Mouse (Mus musculus): ENCODE measurements around the gene Sox10. TPM values are rescaled to one million over a fixed set of nuclear protein-coding genes. Genes with fewer than 3 reads are reported as not detected.

Gene Sox10
- total RNA-seq, 2 experiments from 2014 or later, result not detected

DNA sequence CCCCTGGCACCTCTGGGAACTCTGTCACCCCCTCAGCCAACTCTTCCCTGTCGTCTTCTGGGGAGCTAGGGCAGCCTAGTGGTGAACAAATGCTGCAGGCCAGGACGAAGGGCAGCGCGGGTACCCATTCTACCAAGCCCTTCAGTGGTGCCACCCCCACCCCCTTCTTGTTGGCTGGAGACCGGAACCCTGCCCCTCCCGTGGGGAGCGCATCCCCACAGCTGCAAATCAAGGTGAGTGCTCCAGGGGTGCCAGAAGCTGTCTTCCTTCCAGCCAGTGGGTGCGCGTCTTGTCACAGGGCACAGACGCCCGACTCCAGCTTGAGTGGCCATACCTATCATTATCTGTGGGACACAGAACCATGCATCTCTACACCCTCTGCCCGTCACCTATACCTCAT, 37.9 kb downstream of the Sox10 start:
- no peak for ATAC-seq (replicated peaks; ENCODE audit: low FRiP score, poor library complexity, severe bottlenecking)

DNA sequence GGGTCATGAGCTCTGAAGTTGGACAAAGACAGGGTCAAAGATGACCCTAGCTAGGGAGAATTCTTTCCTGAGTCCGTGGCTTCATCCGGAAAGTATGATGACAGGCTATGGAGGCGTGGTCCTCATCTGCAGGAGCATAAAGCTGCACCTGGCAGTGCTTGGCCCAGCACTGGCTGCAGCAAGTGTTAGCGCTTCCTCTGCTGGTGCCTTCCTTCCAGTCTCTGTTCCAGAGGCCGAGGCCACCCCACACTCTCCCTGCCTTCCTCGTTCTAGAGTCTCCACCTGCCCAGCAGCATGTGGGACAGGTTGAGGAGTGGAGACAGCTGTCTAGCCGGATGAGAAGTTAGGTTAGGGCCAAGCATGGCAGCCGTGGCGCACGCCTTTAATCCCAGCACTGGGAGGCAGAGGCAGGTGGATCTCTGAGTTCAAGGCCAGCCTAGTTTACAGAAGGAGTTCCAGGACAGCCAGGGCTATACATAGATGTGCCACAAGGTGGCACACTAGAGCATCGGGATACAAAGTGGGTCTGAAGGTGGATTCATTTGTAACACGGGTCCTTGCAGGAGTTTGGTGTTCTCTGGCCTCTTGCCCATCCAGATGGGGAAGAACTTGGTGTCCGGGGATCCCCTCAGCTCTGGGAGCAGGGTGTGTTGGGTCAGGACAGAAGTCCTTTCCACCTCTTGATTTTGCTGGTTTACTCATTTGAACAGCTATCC, 38.7 kb downstream of the Sox10 start:
- ATAC-seq (replicated peaks; ENCODE audit: low FRiP score, poor library complexity, severe bottlenecking), result 0 out of 2 replicates have a peak, but pooled peaks have one; percentile 33

DNA sequence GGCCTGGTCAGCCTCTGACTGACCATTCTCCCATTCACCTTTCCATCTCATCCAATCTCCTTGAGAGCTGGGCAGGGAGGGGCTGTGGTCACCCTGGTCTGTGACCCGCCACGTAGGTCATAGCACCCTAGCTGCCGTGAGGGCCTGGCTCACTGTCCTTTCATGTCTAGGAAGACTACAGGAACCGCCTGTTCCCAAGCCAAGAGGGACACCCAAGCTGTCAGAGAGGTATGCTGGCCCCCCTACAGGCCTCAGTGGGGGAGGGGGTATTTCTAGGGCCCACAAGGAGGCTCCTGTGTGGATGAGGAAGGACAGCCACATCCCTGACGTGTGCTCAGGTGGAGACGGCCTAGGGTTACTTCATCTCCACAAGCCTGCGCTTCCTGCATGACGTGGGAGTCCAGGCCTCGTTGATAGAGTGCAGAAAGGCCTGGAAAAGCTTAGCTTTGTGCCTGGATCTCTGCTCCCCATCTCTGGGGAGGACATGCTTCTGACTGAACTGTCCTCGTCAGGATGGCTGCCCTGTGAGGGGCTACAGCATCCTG, 40.6 kb downstream of the Sox10 start:
- no peak for ATAC-seq (replicated peaks; ENCODE audit: low FRiP score, poor library complexity, severe bottlenecking)

DNA sequence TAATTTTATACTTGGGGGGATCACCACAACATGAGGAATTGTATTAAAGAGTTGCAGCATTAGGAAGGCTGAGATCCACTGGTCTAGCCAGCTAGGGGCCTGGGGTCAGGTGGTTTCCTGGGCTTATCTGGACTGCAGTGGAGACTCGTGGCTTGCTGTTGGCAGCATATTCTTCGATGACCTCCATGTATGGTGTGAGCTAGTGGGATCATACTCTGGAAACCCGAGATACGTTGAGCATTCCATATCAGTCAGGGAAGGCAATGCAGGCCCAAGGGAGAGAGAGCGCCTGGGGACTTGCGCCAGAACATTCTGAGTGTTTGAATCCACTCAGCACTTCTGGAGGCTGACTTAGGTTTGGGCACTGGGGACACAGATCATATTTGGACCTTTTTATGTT, 41.3 kb downstream of the Sox10 start:
- no peak for ATAC-seq (replicated peaks; ENCODE audit: low FRiP score, poor library complexity, severe bottlenecking)

DNA sequence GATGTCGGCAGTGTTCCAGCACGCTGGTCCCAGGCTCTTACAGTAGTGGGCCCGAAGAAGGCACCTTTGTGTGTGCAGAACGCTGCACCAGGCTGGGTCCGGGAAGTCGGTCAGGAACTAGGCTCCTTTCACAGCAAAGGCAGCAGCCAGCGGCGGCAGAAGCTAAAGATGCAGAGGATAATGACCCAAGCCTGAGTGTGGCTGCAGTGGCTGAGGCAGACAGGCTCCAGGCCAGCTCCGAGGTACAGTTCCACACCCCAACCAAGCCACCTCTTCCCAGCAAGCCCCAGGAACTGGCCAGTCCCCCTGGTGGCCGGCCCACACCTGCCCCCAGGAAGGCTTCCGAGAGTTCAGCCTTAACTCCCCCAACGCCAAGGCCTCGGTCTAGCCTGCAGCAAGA, 42.5 kb downstream of the Sox10 start:
- ATAC-seq (replicated peaks; ENCODE audit: low FRiP score, poor library complexity, severe bottlenecking), result no peak

DNA sequence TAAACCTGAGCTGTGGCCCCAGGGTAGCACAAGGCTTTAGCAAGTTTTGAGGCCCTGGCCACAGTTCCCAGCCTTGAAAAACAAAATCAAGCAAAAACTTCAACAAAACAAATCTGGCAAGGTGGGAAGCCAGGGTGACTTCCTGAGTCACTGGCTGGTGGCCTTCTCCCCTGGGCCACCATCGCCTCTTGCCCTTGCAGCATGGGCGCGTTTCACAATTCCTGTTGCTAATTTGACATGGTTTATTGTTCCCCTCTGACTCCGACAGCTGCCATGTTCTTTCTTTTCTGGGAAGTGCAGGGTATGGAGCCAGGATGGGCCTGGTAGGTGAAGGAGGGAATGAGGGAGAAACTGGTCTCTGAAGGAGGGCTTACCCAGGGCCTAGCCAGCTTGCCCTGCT, 42.9 kb downstream of the Sox10 start:
- no peak for ATAC-seq (replicated peaks; ENCODE audit: low FRiP score, poor library complexity, severe bottlenecking)

DNA sequence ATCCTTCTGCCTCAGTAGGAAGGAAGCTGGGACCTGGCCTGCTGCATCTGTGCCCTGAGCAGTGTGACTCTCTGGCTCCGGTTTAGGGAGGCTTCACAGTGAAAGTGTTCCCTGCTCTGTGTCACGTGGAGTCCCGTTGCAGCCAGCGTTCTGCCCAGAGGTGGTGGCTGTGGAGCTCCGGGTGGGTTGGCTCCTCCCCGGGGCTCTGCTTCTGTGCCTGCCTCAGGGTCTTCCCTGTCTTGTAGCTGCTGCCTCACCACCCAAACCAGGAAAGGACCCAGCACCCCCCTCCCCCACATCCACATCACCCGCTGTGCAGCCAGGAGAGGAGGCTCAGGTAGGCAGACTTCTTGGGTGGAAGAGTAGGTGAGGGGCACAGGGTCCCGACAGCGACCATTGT, 45.5 kb downstream of the Sox10 start:
- ATAC-seq (replicated peaks; ENCODE audit: low FRiP score, poor library complexity, severe bottlenecking), result no peak

DNA sequence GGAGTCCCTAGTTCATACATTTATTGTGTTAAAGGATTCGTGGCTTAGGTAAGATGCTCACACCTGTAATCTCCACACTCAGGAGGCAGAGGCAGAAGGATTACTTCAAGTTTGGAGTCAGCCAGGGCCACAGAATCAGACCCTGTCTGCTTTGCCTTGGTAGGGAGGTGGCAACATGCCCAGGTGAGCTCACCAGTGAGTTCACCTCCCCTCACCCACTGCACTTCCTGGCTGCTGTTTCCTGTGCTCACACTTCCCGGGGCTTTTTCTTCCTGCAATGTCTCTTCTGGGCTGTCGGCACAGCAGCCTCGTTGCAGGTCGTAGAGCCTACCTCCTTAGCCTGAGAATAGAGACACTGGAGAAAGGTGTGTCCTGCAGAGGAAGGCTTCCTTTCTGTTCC, 49.8 kb downstream of the Sox10 start:
- ATAC-seq (replicated peaks; ENCODE audit: low FRiP score, poor library complexity, severe bottlenecking), result no peak

DNA sequence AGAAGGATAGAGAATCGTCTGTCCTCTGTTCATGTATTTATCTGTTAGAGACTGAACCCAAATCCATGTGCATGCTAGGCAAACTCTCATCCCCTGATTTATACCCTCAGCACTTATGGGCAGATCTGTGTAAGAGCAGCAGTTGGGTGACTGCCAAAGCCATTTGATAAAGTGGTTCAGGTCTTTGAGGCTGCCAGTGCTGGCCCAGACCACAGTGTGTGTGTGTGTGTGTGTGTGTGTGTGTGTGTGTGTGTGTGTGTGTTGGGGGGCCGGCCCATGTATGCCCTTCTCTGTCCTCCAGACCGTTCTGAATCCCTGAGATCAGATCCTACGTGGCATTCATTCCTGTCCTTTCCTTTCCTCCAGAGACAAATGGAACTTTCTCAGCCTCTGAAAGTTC, 53.3 kb downstream of the Sox10 start:
- no peak for ATAC-seq (replicated peaks; ENCODE audit: low FRiP score, poor library complexity, severe bottlenecking)

DNA sequence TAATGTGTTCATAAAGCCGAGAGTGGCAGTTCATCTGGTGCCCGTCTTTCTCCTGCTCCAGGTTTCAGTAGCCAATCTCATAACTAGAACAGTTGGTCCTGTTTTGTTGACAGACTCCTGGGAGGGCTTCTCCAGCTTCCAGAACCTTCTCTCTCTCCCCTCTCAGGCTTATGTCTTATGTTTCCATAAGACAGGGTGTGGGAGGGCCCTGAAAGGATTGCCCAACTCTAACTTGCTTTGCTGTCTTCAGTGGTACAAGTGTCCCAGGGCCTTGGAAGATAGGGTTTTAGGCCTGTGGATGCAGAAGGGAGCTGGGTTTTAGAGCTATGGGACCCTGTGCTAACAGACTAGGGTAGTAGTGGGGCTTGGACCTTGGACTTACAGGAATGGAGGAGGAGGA, 54.5 kb downstream of the Sox10 start:
- ATAC-seq (replicated peaks; ENCODE audit: low FRiP score, poor library complexity, severe bottlenecking), result no peak

DNA sequence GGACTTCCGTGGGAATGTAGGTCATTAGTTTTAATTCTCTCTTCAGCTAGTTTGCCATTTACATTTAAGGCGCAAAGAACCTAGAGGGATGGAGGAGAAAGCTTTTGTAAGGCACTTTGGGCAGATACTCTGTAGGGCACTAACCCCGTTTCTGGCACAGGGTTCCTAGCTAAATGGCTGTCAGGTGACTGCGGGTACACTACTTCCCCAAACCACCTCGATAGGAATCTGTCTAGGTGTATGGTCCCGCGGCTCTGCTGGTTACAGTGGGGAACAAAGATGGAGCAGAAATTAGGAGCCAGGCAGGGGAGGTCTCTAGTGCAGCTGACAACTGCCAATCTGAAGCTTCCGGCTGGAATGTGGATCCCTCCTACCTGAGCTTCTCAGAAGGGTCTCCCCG, 55.0 kb downstream of the Sox10 start:
- ATAC-seq (replicated peaks; ENCODE audit: low FRiP score, poor library complexity, severe bottlenecking), result no peak

DNA sequence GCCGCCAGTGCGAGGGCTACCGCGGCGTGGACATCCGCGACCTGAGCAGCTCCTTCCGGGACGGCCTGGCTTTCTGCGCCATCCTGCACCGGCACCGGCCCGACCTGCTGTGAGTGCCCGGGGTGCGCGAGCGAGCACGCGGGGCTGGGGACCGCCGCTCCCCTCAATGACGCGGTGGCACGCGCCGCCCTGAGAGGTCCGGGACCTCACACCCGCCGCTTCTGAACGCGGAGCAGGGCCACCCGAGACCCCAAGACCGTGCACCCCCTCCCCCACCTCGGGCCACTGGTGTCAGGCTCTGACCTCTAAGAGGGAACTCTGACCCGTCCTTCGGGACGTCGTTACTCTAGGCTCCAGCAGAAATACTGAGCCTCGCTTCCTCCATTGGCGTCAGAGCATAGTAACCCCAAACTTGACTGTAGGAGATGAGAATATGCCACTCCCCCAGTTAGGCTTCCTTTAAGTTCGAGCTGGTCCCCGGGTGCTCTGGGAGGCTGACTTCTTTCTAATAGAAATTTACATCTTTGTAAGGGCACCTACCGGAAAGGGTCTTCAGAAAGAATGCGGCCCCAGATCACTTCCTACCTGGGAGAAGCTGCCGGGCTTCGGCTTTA, 55.6 kb downstream of the Sox10 start:
- ATAC-seq (replicated peaks; ENCODE audit: low FRiP score, poor library complexity, severe bottlenecking), result no peak

DNA sequence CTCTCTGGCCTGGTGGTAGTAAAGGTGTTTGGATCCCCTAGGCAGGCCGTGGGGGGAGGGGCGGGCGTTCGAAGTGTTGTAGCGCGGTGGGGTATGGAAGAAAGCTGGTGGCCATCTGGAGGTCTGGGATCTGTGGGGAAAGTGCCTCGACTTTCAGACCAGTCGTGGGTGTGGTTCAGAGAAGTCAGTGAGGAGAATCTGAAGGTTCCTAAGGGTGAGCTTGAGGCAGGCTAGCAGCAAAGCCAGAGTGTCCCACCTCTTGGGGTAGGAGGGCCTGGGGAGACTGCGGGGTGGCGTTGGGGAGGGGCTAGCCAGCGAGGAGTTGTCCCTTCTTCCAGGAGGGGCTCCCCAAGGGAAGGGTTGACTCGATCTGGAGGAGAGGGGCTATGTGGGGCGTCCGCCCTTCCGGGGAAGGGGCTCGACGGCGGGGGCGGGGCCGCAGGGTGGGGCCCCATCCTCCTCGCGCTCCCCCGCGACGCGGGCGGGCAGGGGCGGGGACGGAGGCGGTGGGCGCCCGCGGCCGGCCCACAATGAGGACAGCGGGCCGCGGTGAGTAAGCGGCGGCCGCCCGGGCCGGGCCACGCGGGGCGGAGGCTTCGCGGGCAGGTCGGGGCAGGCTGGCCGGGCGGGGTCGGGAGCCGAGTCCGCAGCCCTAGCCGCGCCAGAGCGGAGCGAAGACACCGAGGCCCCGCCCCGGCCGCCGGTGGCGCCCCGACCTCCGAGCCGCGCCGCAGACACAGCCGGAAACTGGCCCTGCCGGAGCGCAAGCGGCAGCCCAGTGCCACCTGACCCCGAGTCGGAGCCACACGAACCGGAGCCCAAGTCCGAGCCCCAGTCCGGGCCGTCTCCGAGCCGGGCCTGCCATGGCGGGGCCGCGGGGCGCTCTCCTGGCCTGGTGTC, 56.4 kb downstream of the Sox10 start, which contains the start of gene Micall1:
Gene Micall1, plus strand, starts transcription at position 478 of the 900 bp plus-strand sequence.
- 0 out of 2 replicates have a peak, but pooled peaks have one; percentile 52 for ATAC-seq (replicated peaks; ENCODE audit: low FRiP score, poor library complexity, severe bottlenecking)

DNA sequence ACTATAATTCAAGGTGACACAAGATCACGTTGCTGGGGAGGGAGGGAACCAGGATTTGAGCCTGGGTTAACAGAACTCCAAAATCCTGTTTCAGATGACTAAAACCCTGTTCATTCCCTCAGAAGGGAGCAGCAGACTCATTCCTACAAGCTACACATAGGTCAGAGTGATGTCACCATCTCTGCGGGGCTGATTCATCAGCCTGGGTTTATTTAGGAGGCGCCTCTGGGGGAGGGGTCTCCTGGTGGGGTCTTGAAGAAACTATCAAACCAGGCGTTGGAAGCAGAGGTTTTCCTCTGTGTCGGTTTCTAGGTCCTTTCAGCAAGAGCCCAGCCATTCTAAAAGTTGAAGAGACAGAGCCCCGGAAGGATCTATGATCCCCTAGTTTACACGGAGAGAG, 57.1 kb downstream of the Sox10 start:
- ATAC-seq (replicated peaks; ENCODE audit: low FRiP score, poor library complexity, severe bottlenecking), result no peak

DNA sequence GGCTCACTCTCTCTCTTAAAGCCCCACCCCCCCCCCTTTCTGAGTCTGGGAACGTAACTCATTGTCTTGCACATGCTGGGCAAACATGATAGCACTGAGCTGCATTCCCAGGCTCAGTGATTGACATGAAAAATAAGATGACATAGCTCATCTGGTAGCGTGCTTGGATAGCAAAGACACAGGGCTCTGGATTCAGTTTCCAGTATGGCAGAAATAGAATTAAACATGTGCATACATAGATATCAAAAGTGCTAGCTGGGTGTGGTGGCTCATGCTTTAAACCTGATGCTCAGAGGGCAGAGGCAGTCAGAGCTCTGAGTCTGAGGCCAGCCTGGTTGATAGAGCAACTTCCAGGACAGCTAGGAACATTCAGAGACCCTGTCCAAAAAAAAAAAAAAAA, 59.2 kb downstream of the Sox10 start:
- ATAC-seq (replicated peaks; ENCODE audit: low FRiP score, poor library complexity, severe bottlenecking), result no peak

Other genes with a start within 250 kb of the Sox10 start
- gene Lgals1, start 238.5 kb downstream of the Sox10 start, total RNA-seq (2015; ENCODE audit: low replicate concordance), result 66.7 and 92.6 TPM in 2 replicates
- gene Lgals1, start 238.5 kb downstream of the Sox10 start, total RNA-seq (2017; ENCODE audit: low replicate concordance), result 67.5 and 70.4 TPM in 2 replicates
- gene Nol12, start 230.3 kb downstream of the Sox10 start, total RNA-seq (2015; ENCODE audit: low replicate concordance), result 12.6 and 22.6 TPM in 2 replicates
- 6.8 and 11.2 TPM in 2 replicates for gene Nol12, start 230.3 kb downstream of the Sox10 start, total RNA-seq (2017; ENCODE audit: low replicate concordance)
- 40.7 and 72.8 TPM in 2 replicates for gene Triobp, start 217.5 kb downstream of the Sox10 start, total RNA-seq (2015; ENCODE audit: low replicate concordance)
- gene Triobp, start 217.5 kb downstream of the Sox10 start, total RNA-seq (2017; ENCODE audit: low replicate concordance), result 46.2 and 61.3 TPM in 2 replicates
- 13.7 and 21.4 TPM in 2 replicates for gene H1f0, start 136.8 kb downstream of the Sox10 start, total RNA-seq (2015; ENCODE audit: low replicate concordance)
- gene H1f0, start 136.8 kb downstream of the Sox10 start, total RNA-seq (2017; ENCODE audit: low replicate concordance), result 16.7 and 19.7 TPM in 2 replicates
- gene Galr3, start 123.4 kb downstream of the Sox10 start, total RNA-seq (2015; ENCODE audit: low replicate concordance), result not detected in 2 replicates
- not detected in 2 replicates for gene Galr3, start 123.4 kb downstream of the Sox10 start, total RNA-seq (2017; ENCODE audit: low replicate concordance)
- 64.9 and 75.0 TPM in 2 replicates for gene Ankrd54, start 102.3 kb downstream of the Sox10 start, total RNA-seq (2015; ENCODE audit: low replicate concordance)
- gene Ankrd54, start 102.3 kb downstream of the Sox10 start, total RNA-seq (2017; ENCODE audit: low replicate concordance), result 37.3 and 66.5 TPM in 2 replicates
- 50.1 and 69.2 TPM in 2 replicates for gene Eif3l, start 90.1 kb downstream of the Sox10 start, total RNA-seq (2015; ENCODE audit: low replicate concordance)
- gene Eif3l, start 90.1 kb downstream of the Sox10 start, total RNA-seq (2017; ENCODE audit: low replicate concordance), result 47.1 and 47.9 TPM in 2 replicates
- 0.72 TPM in 1 of 2 replicates, not detected in the other for gene Micall1, start 56.3 kb downstream of the Sox10 start, total RNA-seq (2015; ENCODE audit: low replicate concordance)
- gene Micall1, start 56.3 kb downstream of the Sox10 start, total RNA-seq (2017; ENCODE audit: low replicate concordance), result 1.7 and 4.1 TPM in 2 replicates
- 15.1 and 32.7 TPM in 2 replicates for gene Polr2f, start 24.2 kb downstream of the Sox10 start, total RNA-seq (2015; ENCODE audit: low replicate concordance)
- gene Polr2f, start 24.2 kb downstream of the Sox10 start, total RNA-seq (2017; ENCODE audit: low replicate concordance), result 17.0 and 20.3 TPM in 2 replicates
- gene 1700088E04Rik, start 24.0 kb downstream of the Sox10 start, total RNA-seq (2015; ENCODE audit: low replicate concordance), result not detected in 2 replicates
- gene 1700088E04Rik, start 24.0 kb downstream of the Sox10 start, total RNA-seq (2017; ENCODE audit: low replicate concordance), result not detected in 2 replicates
- 2.9 and 3.4 TPM in 2 replicates for gene Pick1, start 63.9 kb upstream of the Sox10 start, total RNA-seq (2015; ENCODE audit: low replicate concordance)
- 1.9 TPM in 1 of 2 replicates, not detected in the other for gene Pick1, start 63.9 kb upstream of the Sox10 start, total RNA-seq (2017; ENCODE audit: low replicate concordance)
- gene Gm49486, start 64.2 kb upstream of the Sox10 start, total RNA-seq (2015; ENCODE audit: low replicate concordance), result not detected in 2 replicates
- gene Gm49486, start 64.2 kb upstream of the Sox10 start, total RNA-seq (2017; ENCODE audit: low replicate concordance), result not detected in 2 replicates
- not detected in 2 replicates for gene Slc16a8, start 89.5 kb upstream of the Sox10 start, total RNA-seq (2015; ENCODE audit: low replicate concordance)
- not detected in 2 replicates for gene Slc16a8, start 89.5 kb upstream of the Sox10 start, total RNA-seq (2017; ENCODE audit: low replicate concordance)
- not detected in 2 replicates for gene Baiap2l2, start 120.3 kb upstream of the Sox10 start, total RNA-seq (2015; ENCODE audit: low replicate concordance)
- not detected in 2 replicates for gene Baiap2l2, start 120.3 kb upstream of the Sox10 start, total RNA-seq (2017; ENCODE audit: low replicate concordance)
- 3.8 and 4.3 TPM in 2 replicates for gene Pla2g6, start 163.2 kb upstream of the Sox10 start, total RNA-seq (2015; ENCODE audit: low replicate concordance)
- gene Pla2g6, start 163.2 kb upstream of the Sox10 start, total RNA-seq (2017; ENCODE audit: low replicate concordance), result 2.1 and 7.5 TPM in 2 replicates
- gene Maff, start 181.4 kb upstream of the Sox10 start, total RNA-seq (2015; ENCODE audit: low replicate concordance), result not detected in 2 replicates
- not detected in 2 replicates for gene Maff, start 181.4 kb upstream of the Sox10 start, total RNA-seq (2017; ENCODE audit: low replicate concordance)
- 0.84 and 3.6 TPM in 2 replicates for gene Tmem184b, start 238.3 kb upstream of the Sox10 start, total RNA-seq (2015; ENCODE audit: low replicate concordance)
- gene Tmem184b, start 238.3 kb upstream of the Sox10 start, total RNA-seq (2017; ENCODE audit: low replicate concordance), result 0.39 TPM in 1 of 2 replicates, not detected in the other

Measured in erythroid progenitor cell, adult 5-6 weeks (primary cell).